Mouse (Mus musculus): ENCODE data around the gene Gm10722.
"Not testable (repeated sequence)": the region's sequence is repeated elsewhere in the genome, so short reads cannot be mapped to it uniquely, and the experiment has no call there.

DNA sequence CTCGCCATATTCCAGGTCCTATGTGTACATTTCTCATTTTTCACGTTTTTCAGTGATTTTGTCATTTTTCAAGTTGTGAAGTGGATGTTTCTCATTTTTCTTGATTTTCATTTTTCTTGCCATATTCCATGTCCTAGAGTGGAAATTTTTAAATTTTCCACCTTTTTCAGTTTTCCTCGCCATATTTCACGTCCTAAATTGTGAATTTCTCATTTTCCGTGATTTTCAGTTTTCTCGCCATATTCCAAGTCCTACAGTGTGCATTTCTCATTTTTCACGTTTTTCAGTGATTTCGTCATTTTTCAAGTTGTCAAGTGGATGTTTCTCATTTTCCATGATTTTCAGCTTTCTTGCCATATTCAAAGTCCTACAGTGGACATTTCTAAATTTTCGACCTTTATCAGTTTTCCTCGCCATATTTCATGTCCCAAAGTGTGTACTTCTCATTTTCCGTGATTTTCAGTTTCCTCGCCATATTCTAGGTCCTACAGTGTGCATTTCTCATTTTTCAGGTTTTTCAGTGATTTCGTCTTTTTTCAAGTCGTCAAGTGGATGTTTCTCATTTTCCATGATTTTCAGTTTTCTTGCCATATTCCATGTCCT lies 2.2 kb downstream of the Gm10722 start, which contains the start of gene Gm11168:
- not testable (repeated sequence) for TF ChIP-seq CTCF (IDR thresholded peaks at IDR 0.05; ENCODE audit: extremely low read depth, insufficient read depth, insufficient read length, insufficient replicate concordance); POLR2A (IDR thresholded peaks at IDR 0.05; ENCODE audit: low read depth, low read length)
